Mouse (Mus musculus) ovary, postnatal 10 days (tissue): ENCODE results near the gene Mrpl51.

ENCODE experiments used
- DNase-seq: peaks from one replicate; pipeline ENCODE4 v3.0.0; 2022; ENCODE audit warnings: low spot score

Gene Mrpl51

GRCm38 (mm10) chr6:125191332-125192015 is at the start of gene Mrpl51, which contains the start of gene Ncapd2:
Gene Mrpl51 (plus strand): TSS chr6:125191801.
Gene Ncapd2 (minus strand): TSS chr6:125191701.
- peak; percentile 88 for DNase-seq

- DNase-seq, result no peak
Measured at GRCm38 (mm10) chr6:125142436-125142835, 49.2 kb upstream of the Mrpl51 start.

GRCm38 (mm10) chr6:125143128-125143527 is 48.5 kb upstream of the Mrpl51 start:
- no peak for DNase-seq

GRCm38 (mm10) chr6:125143904-125144303 is 47.7 kb upstream of the Mrpl51 start:
- DNase-seq, result no peak

DNA sequence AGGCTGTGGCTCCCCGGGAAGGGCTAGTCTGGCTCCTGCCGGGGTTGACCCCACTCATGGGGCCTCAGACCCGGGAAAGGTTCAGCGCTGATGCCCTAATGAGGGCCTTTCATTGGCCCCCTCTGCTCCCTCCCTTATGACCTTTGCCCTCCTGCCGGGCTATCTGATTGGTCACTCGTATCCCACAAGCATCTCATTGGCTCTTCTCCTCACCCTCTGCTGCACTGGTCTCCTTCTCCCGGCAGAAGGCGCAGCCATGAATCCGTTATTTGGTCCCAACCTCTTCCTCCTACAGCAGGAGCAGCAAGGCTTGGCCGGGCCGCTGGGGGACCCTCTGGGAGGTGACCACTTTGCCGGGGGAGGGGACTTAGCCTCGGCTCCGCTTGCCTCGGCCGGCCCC is 46.6 kb upstream of the Mrpl51 start, which contains the start of gene Iffo1:
Gene Iffo1 (plus strand): TSS at position 241 of the 400 bp plus-strand sequence.
- DNase-seq, result peak; percentile 76

- DNase-seq, result no peak
Measured at GRCm38 (mm10) chr6:125145479-125145951, 46.1 kb upstream of the Mrpl51 start.

GRCm38 (mm10) chr6:125146148-125146547 is 45.5 kb upstream of the Mrpl51 start:
- no peak for DNase-seq

DNA sequence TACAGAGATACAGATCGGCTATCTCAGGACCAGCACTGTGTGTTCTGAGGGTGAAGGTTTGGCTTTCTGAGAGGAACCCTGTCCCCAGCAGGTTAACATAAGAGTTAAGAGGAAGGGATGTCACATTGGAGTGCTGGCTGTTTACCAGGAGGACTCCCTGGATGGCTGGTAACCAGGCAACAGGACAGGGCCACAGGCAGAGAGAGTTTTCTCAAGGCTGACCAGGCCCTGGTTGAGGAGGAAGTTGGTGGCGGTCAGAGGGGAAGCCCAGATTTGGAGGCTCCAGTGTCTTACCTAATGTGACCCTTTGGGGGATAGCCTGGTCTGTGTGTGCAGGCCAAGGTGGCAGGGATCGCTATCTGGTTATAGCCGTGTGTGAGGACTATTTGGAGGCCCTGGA is 44.8 kb upstream of the Mrpl51 start:
- DNase-seq, result no peak

DNA sequence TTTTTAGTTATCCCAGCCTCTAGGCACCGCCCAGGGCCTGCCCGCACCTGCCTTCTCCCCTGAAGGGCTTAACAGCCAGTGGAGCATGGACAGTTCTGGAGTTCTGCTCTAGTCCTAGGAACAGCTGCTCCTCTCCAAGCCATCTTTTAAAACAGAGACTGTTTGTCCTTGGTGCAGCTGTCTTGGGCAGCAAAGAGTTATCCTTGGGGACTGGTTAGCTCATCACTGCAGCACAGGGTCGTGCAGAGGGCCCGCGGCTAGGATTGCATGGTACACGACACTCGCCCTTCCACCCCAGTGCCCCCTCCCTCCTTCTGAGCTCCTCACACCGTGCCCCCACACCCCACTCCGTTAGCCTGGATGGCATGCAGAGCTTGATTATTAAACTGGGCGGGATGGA is 44.3 kb upstream of the Mrpl51 start:
- DNase-seq, result no peak

GRCm38 (mm10) chr6:125148251-125148925 is 43.2 kb upstream of the Mrpl51 start:
- no peak for DNase-seq

DNA sequence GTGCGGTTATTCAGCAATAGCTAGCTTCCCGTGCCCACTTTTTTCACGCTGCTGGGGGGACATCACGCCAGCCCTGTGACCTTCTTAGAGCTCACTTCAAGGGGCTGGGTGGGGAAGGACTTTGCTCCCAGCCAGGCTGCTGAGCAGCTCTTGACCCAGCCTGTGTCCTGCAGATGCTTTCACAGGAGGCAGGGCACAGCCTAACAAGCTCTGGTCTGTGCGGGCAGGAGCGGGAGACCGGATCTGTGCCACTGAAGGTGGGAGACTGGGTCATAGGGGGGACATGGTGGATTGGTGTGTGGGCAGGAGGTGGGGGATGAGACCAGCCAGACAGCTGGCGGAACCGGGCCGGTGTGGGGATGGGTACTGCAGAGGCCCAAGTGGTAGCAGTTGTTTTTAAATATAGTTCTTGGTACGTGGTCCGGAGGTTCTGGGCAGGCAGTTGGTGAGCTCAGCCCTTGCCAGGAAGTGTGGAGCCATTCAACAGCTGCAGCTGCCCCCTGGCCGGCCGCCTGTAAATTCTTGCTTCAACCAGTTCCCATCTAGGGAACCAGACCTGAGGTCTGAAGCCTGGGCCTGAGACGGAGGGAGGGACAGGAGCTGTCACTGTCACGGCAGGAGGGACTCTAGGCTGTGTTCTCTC is 42.6 kb upstream of the Mrpl51 start:
- no peak for DNase-seq

GRCm38 (mm10) chr6:125149569-125149950 is 42.0 kb upstream of the Mrpl51 start:
- DNase-seq, result no peak

DNA sequence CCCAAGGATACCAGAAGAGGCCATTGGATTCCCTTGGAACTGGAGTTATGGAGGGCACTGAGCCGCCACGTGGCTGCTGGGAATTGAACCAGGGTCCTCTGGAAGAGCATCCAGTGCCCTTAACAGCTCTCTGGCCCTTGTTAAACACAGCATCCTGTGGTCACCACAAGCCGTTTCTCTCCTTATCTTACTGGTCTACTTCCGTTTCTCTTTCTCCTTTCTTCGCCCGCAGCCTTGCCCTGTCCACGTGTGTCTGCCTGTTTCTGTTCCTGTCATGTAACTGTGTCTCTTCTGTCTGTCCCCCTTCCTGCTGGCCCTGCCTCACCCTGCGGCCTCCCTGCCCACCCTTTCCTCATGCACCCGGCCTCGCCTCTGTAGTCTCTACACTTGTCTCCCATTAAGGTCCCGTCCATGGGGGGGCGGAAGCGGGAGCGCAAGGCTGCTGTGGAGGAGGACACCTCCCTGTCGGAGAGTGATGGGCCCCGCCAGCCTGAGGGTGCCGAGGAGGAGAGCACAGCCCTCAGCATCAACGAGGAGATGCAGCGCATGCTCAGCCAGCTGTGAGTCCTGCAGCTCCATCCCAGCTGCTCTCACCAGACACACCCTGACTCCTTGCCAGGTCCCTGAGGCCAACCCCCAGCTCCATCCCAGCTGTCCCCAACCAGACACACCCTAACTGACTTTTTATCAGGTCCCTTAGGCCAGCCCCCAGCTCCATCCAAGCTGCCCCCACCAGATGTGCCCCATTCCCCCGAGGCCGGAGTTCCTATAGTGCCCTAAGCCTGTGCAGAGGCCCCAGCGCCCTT is 39.2 kb upstream of the Mrpl51 start:
- no peak for DNase-seq

- DNase-seq, result no peak
Measured at GRCm38 (mm10) chr6:125153018-125153389, 38.6 kb upstream of the Mrpl51 start.

DNA sequence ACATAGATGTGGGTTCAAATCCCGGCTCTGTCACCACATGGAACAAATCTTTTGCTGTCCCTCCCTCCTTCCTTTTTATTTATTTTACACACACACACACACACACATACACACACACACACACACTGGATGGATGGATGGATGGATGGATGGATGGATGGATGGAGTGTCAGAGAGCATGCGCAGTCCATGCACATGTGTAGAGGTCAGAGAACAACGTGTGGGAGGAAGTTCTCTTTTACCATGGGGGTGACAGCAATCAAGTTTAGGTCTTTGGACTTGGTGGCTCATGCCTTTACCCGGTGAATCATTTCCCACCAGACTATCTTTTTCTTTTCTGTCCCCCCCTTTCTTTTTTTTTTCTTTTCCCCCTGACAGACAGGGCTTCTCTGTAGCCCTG is 37.9 kb upstream of the Mrpl51 start:
- no peak for DNase-seq

GRCm38 (mm10) chr6:125154550-125154949 is 37.1 kb upstream of the Mrpl51 start:
- no peak for DNase-seq

DNA sequence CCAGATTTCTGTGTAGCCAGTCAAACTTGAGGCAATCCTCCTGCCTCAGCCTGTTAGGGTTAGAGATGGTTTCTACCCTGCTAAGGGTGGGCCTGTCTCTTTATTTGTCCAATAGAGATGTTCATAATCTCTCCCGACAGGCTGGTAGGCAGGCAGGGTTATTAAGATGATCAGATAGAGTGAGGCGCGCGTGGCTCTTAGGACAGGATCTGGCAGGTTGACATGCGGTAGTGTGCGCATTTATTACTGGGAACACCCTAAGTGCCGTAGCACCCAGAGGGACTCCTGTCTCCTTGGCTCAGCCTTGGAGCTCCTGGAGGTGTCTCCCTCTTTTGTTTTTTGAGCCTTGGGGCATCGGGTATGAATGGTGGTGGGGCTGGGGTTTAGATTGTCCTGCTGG is 36.3 kb upstream of the Mrpl51 start:
- DNase-seq, result no peak

DNA sequence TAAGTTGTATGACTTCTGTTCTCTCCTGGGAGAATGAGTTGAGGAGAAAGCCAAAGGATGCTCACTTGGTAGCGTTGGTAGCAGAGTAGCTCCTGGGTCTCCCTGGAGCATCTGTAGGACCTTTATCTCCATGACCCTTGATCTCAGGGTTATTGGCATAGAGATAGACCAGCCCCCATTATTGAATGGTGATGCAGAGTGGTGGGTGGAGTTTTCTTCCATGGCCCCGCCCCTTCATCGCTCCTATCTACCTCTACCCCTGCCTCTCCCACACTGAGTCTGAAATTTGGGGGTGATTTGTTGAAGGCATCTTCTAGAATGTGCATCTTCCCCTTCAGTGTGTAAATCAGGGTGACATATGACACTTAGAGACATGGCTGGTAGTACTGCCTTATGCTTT is 35.1 kb upstream of the Mrpl51 start:
- DNase-seq, result no peak

DNA sequence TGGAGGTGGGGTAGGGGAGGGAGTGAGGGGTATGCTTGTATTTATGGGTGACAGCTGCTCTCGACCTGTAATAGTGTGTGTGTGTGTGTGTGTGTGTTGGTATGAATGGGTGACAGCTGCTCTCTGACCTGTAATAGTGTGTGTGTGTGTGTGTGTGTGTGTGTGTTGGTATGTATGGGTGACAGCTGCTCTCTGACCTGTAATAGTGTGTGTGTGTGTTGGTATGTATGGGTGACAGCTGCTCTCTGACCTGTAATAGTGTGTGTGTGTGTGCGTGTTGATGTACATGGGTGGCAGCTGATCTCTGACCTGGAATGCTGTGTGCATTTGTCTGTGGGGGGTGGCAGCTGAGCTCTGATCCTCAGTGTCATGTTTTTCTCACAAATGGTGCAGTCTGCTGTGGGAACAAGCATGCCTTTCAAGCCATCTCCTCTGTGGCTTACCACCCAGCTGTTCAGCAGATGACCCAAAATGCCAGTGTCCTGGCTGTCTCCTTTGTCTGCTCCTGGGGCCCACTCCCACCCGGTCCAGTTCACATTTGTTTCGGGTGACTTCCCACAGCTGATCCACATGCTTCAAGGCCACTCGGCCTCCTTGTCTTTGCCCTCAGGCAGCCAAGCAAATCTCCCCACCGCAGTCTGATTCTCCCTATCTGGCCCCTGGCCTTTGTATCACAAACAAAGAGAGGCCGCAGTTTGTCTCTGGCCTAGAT is 34.5 kb upstream of the Mrpl51 start:
- DNase-seq, result no peak

GRCm38 (mm10) chr6:125158944-125159492 is 32.6 kb upstream of the Mrpl51 start:
- DNase-seq, result no peak
